In genomic region chr15:89498961-89499688, GRCm38 (mm10) we compare ENCODE assay signal across 8 mouse cellular contexts. TPM values are rescaled to one million over a fixed set of nuclear protein-coding genes. Genes with fewer than 3 reads are reported as not detected.
A peak's percentile ranks its signal among the peaks of the same experiment; 100 is the strongest.
DNase-seq lines count a peak whose midpoint lies in the region; TF ChIP-seq lines count a peak whose summit lies in the region.

Gene Shank3 (plus strand): TSS chr15:89499623.

- no peak for TF ChIP-seq POLR2A in embryonic fibroblast, embryonic 13.5 days (IDR thresholded peaks at IDR 0.05; ENCODE audit: low read depth, low read length)
- TF ChIP-seq POLR2A in olfactory bulb, adult 2 months (IDR thresholded peaks at IDR 0.05; ENCODE audit: insufficient read depth, low read depth, low read length): no peak

- peak; percentile 94 for DNase-seq in heart, adult 11 months
- DNase-seq in heart, adult 9 months (ENCODE audit: low spot score in 2 of 2): no peak
- DNase-seq in adrenal gland, adult (ENCODE audit: inconsistent age in 2 of 2, low spot score in 1 of 2): peak; percentile 29 to 43
- DNase-seq in heart, postnatal 4 days: peak; percentile 30
- peak; percentile 34 for DNase-seq in liver
- DNase-seq in urinary bladder, postnatal 36 days (ENCODE audit: low spot score in 2 of 2): no peak

- H3K4me3 ChIP-seq in embryonic fibroblast, embryonic 13.5 days (ENCODE audit: insufficient read depth, low read length): peak within 1 kb of the TSS; percentile 42
- H3K4me3 ChIP-seq in olfactory bulb, adult 2 months (ENCODE audit: insufficient read depth, low read depth, low read length): peak within 1 kb of the TSS; percentile 92

- WGBS in olfactory bulb, adult 2 months: 2% methylated on average over 68 of the region's 72 CpGs

- no peak for TF ChIP-seq CTCF in embryonic fibroblast, embryonic 13.5 days (IDR thresholded peaks at IDR 0.05; ENCODE audit: borderline replicate concordance, insufficient read depth, low read length)
- TF ChIP-seq CTCF in olfactory bulb, adult 2 months (IDR thresholded peaks at IDR 0.05; ENCODE audit: insufficient read depth, low read depth, low read length): no peak

- H3K27ac ChIP-seq in embryonic fibroblast, embryonic 13.5 days (ENCODE audit: insufficient read depth, low read length): no peak within 1 kb of the TSS
- H3K27ac ChIP-seq in olfactory bulb, adult 2 months (ENCODE audit: insufficient read depth, low read depth, low read length): peak within 1 kb of the TSS; percentile 55

- H3K4me1 ChIP-seq in embryonic fibroblast, embryonic 13.5 days (ENCODE audit: control insufficient read depth, insufficient read depth, low read length): no peaks in the 10 kb centered on the region
- peaks cover 37% of the 10 kb centered on the region for H3K4me1 ChIP-seq in olfactory bulb, adult 2 months (ENCODE audit: control insufficient read depth, insufficient read depth, low read length)

RNA-seq across cellular contexts. Expression of gene Shank3, which starts in this region (rescaled TPM):
- 2.3 and 2.7 TPM in 2 replicates for polyA plus RNA-seq in embryonic fibroblast, embryonic 13.5 days (2011; ENCODE audit: insufficient read length, low read depth, missing spikeins)
- 10 to 100 TPM; 70.0 to 73.7 TPM for total RNA-seq in heart, postnatal 4 days (2021)
- polyA plus RNA-seq in olfactory bulb, adult 2 months (2012; ENCODE audit: insufficient read depth, insufficient read length, low replicate concordance, missing spikeins): not detected in 2 replicates

Comparison
In these comparisons a context has a peak if more than half of its experiments do, and no peak if none do; other contexts are left out.
1. DNase-seq: peak in heart, adult 11 months (single experiment), adrenal gland, adult (2 of 2), heart, postnatal 4 days (single experiment) and liver (single experiment); none in heart, adult 9 months (0 of 2) and urinary bladder, postnatal 36 days (0 of 2).